Mouse (Mus musculus) C2C12 (cell line): ENCODE measurements around the gene Hps6.

Experiments
- CTCF ChIP-seq: IDR thresholded peaks from one replicate; pipeline ENCODE4 v1.5.1; 2011; ENCODE audit not compliant: control insufficient read depth, insufficient read depth, insufficient read length
- MYOG ChIP-seq: IDR thresholded peaks from one replicate; pipeline ENCODE4 v1.6.1; 2011; ENCODE audit not compliant: control insufficient read depth, insufficient read length; ENCODE audit errors: extremely low read depth
- USF1 ChIP-seq: IDR thresholded peaks from one replicate; pipeline ENCODE4 v1.6.1; 2011; ENCODE audit warnings: low read depth, mild to moderate bottlenecking, control low read depth, moderate library complexity

GRCm38 (mm10) chr19:46036477-46037242, 33.4 kb downstream of the Hps6 start:
- no peak for TF ChIP-seq CTCF
- TF ChIP-seq MYOG: no peak
- TF ChIP-seq USF1: no peak
